Mouse (Mus musculus) small intestine, adult 2 months (tissue): ENCODE measurements around the gene Terb1.
A peak's percentile ranks its signal among the peaks of the same experiment; 100 is the strongest.

Experiments
- CTCF ChIP-seq: fragments of 200-500 bp; IDR thresholded peaks from 2 replicates; pipeline ENCODE4 v1.5.1; 2012; ENCODE audit warnings: low read depth, mild to moderate bottlenecking, control low read depth, inconsistent platforms, low read length, moderate library complexity, mixed read lengths; ENCODE audit not compliant: insufficient replicate concordance, insufficient read length; ENCODE audit errors: extremely low read depth
- POLR2A ChIP-seq: fragments of 200-500 bp; IDR thresholded peaks from 2 replicates; pipeline ENCODE4 v1.6.1; 2012; ENCODE audit warnings: low read depth, mild to moderate bottlenecking, control low read depth, inconsistent platforms, low read length, moderate library complexity

DNA sequence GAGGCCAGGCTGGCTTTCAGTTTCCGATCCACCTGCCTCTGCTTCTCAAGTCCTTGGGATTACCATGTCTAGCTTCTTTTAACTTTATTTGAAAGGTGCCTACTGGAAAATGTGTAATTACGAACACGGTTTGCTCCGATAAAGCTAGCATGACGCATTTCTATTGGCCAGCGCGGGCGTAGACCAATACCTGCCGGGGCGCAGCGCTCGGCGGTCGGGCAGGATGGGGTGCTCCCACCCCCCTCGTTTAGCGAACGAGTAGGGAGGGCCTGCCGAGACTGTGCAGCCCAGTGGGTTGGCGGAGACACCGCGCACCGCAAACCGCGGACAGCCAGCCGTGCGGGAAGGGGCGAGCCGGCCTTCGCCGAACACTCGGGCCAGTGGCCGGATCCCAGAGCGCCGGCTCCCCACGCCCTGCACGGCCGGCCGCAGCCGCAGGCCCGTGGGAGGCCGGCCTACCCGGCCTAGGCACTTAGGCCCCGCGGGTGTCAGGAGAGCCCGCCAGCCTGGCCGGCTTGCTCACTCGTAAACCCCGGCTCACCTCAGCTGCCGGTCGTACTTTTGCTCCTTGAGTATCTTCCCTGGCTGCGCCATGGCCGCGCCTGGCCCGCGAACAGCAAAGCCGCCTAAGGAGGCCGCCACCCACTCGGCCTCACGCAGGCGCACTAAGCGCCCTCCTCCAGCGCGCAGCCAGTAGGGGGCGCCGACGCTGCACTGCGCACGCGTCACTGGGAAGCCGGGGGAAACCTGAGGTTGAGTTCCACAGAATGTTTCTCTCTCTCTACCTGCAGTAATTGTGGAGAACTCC lies 24.5 kb upstream of the Terb1 start, which contains the start of the genes Nae1 and Car7:
- TF ChIP-seq POLR2A (peak; percentile 93), CTCF (peak; percentile 96)
